Mouse (Mus musculus): ENCODE measurements around the gene Dstn. TPM values are rescaled to one million over a fixed set of nuclear protein-coding genes. Genes with fewer than 3 reads are reported as not detected.

Dstn gene
- polyA plus RNA-seq, 1 experiment, result 769 TPM

DNA sequence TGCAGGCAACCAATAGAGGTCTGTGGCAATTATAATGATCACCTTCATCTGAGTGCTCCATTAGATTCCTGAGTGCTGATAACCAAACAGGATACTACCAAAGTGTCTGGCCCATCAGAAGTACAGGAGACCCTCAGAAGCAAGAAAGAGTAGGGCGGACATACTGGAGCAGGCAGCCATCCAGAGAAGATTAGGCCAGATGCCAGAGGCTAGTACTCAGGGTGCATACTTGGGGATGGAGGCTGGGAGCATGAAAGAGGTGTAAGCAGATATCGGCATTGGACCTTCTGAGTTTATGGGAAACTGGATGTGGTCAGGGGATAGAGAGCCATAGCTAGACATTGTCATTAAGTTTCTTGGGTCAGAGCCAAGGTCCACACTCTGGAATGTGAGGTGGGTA, 55.7 kb downstream of the Dstn start:
- Histone ChIP-seq H3K27me3 (ENCODE audit: control insufficient read depth, insufficient read depth, low read length, poor library complexity, severe bottlenecking) (no peaks in the 10 kb centered on the region), H3K4me1 (ENCODE audit: control insufficient read depth, insufficient read depth, low read length) (no peaks in the 10 kb centered on the region), H3K27ac (ENCODE audit: insufficient read depth, low read length) (no peak overlapping the region), H3K4me3 (ENCODE audit: low read depth, low read length) (no peak overlapping the region), H3K9ac (ENCODE audit: low read depth, poor library complexity, severe bottlenecking) (no peak overlapping the region), H3K36me3 (ENCODE audit: control insufficient read depth, insufficient read depth, low read length, poor library complexity, severe bottlenecking) (peaks cover 81% of the 10 kb centered on the region), H3K9me3 (replicated peaks; ENCODE audit: control insufficient read depth, insufficient read depth, low read length, poor library complexity, severe bottlenecking) (no peaks in the 10 kb centered on the region)
- TF ChIP-seq EP300 (IDR thresholded peaks at IDR 0.05; ENCODE audit: insufficient read depth, low read depth, low read length) (no peak), CTCF (IDR thresholded peaks at IDR 0.05; ENCODE audit: low read depth, low read length) (no peak), POLR2A (IDR thresholded peaks at IDR 0.05; ENCODE audit: insufficient read depth, low read length) (no peak)

- H3K9ac ChIP-seq (ENCODE audit: low read depth, poor library complexity, severe bottlenecking), result no peak overlapping the region
- H3K36me3 ChIP-seq (ENCODE audit: control insufficient read depth, insufficient read depth, low read length, poor library complexity, severe bottlenecking), result peaks cover 71% of the 10 kb centered on the region
- TF ChIP-seq POLR2A (IDR thresholded peaks at IDR 0.05; ENCODE audit: insufficient read depth, low read length), result no peak
- TF ChIP-seq EP300 (IDR thresholded peaks at IDR 0.05; ENCODE audit: insufficient read depth, low read depth, low read length), result no peak
- TF ChIP-seq CTCF (IDR thresholded peaks at IDR 0.05; ENCODE audit: low read depth, low read length), result no peak
- H3K4me1 ChIP-seq (ENCODE audit: control insufficient read depth, insufficient read depth, low read length), result no peaks in the 10 kb centered on the region
- H3K4me3 ChIP-seq (ENCODE audit: low read depth, low read length), result no peak overlapping the region
- H3K9me3 ChIP-seq (replicated peaks; ENCODE audit: control insufficient read depth, insufficient read depth, low read length, poor library complexity, severe bottlenecking), result no peaks in the 10 kb centered on the region
- H3K27ac ChIP-seq (ENCODE audit: insufficient read depth, low read length), result no peak overlapping the region
- no peaks in the 10 kb centered on the region for H3K27me3 ChIP-seq (ENCODE audit: control insufficient read depth, insufficient read depth, low read length, poor library complexity, severe bottlenecking)
Measured at GRCm38 (mm10) chr2:143971887-143972286, 56.8 kb downstream of the Dstn start.

DNA sequence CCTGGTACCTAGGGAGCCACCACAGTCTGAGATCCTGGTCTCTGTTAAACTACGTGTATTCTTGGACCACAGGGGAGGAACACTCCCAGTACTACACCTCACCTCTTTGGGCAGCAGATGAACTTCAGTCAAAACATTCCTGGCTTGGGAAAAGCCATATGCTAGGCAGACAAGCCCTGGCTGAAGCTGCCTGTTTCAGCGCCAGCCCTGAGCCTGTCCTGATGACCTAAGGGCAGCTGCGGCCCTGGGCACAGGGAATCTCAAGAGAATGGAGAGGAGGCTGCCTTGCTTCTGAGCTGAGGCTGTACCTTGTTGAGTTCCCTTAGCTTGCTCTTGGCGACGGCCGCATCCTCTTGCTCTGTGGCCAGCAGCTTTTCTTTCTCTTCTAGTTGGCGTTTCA, 58.0 kb downstream of the Dstn start:
- Histone ChIP-seq H3K36me3 (ENCODE audit: control insufficient read depth, insufficient read depth, low read length, poor library complexity, severe bottlenecking) (peaks cover 58% of the 10 kb centered on the region), H3K9me3 (replicated peaks; ENCODE audit: control insufficient read depth, insufficient read depth, low read length, poor library complexity, severe bottlenecking) (no peaks in the 10 kb centered on the region), H3K27me3 (ENCODE audit: control insufficient read depth, insufficient read depth, low read length, poor library complexity, severe bottlenecking) (no peaks in the 10 kb centered on the region), H3K27ac (ENCODE audit: insufficient read depth, low read length) (no peak overlapping the region), H3K9ac (ENCODE audit: low read depth, poor library complexity, severe bottlenecking) (no peak overlapping the region), H3K4me3 (ENCODE audit: low read depth, low read length) (no peak overlapping the region), H3K4me1 (ENCODE audit: control insufficient read depth, insufficient read depth, low read length) (no peaks in the 10 kb centered on the region)
- TF ChIP-seq CTCF (IDR thresholded peaks at IDR 0.05; ENCODE audit: low read depth, low read length), result no peak
- no peak for TF ChIP-seq POLR2A (IDR thresholded peaks at IDR 0.05; ENCODE audit: insufficient read depth, low read length)
- no peak for TF ChIP-seq EP300 (IDR thresholded peaks at IDR 0.05; ENCODE audit: insufficient read depth, low read depth, low read length)

GRCm38 (mm10) chr2:143975146-143975649, 60.1 kb downstream of the Dstn start:
- Histone ChIP-seq H3K9ac (ENCODE audit: low read depth, poor library complexity, severe bottlenecking) (no peak overlapping the region), H3K4me1 (ENCODE audit: control insufficient read depth, insufficient read depth, low read length) (no peaks in the 10 kb centered on the region), H3K27ac (ENCODE audit: insufficient read depth, low read length) (no peak overlapping the region), H3K9me3 (replicated peaks; ENCODE audit: control insufficient read depth, insufficient read depth, low read length, poor library complexity, severe bottlenecking) (no peaks in the 10 kb centered on the region), H3K27me3 (ENCODE audit: control insufficient read depth, insufficient read depth, low read length, poor library complexity, severe bottlenecking) (no peaks in the 10 kb centered on the region), H3K36me3 (ENCODE audit: control insufficient read depth, insufficient read depth, low read length, poor library complexity, severe bottlenecking) (peaks cover 42% of the 10 kb centered on the region), H3K4me3 (ENCODE audit: low read depth, low read length) (no peak overlapping the region)
- TF ChIP-seq POLR2A (IDR thresholded peaks at IDR 0.05; ENCODE audit: insufficient read depth, low read length) (no peak), CTCF (IDR thresholded peaks at IDR 0.05; ENCODE audit: low read depth, low read length) (no peak), EP300 (IDR thresholded peaks at IDR 0.05; ENCODE audit: insufficient read depth, low read depth, low read length) (no peak)

GRCm38 (mm10) chr2:143978444-143979147, 63.5 kb downstream of the Dstn start:
- no peak for TF ChIP-seq EP300 (IDR thresholded peaks at IDR 0.05; ENCODE audit: insufficient read depth, low read depth, low read length)
- peak; percentile 21 for TF ChIP-seq CTCF (IDR thresholded peaks at IDR 0.05; ENCODE audit: low read depth, low read length)
- no peak for TF ChIP-seq POLR2A (IDR thresholded peaks at IDR 0.05; ENCODE audit: insufficient read depth, low read length)
- H3K4me3 ChIP-seq (ENCODE audit: low read depth, low read length), result no peak overlapping the region
- H3K27me3 ChIP-seq (ENCODE audit: control insufficient read depth, insufficient read depth, low read length, poor library complexity, severe bottlenecking), result no peaks in the 10 kb centered on the region
- H3K4me1 ChIP-seq (ENCODE audit: control insufficient read depth, insufficient read depth, low read length), result peaks cover 4% of the 10 kb centered on the region
- H3K9me3 ChIP-seq (replicated peaks; ENCODE audit: control insufficient read depth, insufficient read depth, low read length, poor library complexity, severe bottlenecking), result no peaks in the 10 kb centered on the region
- H3K27ac ChIP-seq (ENCODE audit: insufficient read depth, low read length), result no peak overlapping the region
- H3K9ac ChIP-seq (ENCODE audit: low read depth, poor library complexity, severe bottlenecking), result no peak overlapping the region
- peaks cover 18% of the 10 kb centered on the region for H3K36me3 ChIP-seq (ENCODE audit: control insufficient read depth, insufficient read depth, low read length, poor library complexity, severe bottlenecking)

GRCm38 (mm10) chr2:143980781-143981398, 65.8 kb downstream of the Dstn start:
- Histone ChIP-seq H3K9ac (ENCODE audit: low read depth, poor library complexity, severe bottlenecking) (no peak overlapping the region), H3K4me3 (ENCODE audit: low read depth, low read length) (no peak overlapping the region), H3K27ac (ENCODE audit: insufficient read depth, low read length) (no peak overlapping the region), H3K36me3 (ENCODE audit: control insufficient read depth, insufficient read depth, low read length, poor library complexity, severe bottlenecking) (peaks cover 26% of the 10 kb centered on the region), H3K4me1 (ENCODE audit: control insufficient read depth, insufficient read depth, low read length) (peaks cover 5% of the 10 kb centered on the region), H3K27me3 (ENCODE audit: control insufficient read depth, insufficient read depth, low read length, poor library complexity, severe bottlenecking) (no peaks in the 10 kb centered on the region), H3K9me3 (replicated peaks; ENCODE audit: control insufficient read depth, insufficient read depth, low read length, poor library complexity, severe bottlenecking) (no peaks in the 10 kb centered on the region)
- TF ChIP-seq EP300 (IDR thresholded peaks at IDR 0.05; ENCODE audit: insufficient read depth, low read depth, low read length) (no peak), POLR2A (IDR thresholded peaks at IDR 0.05; ENCODE audit: insufficient read depth, low read length) (no peak), CTCF (IDR thresholded peaks at IDR 0.05; ENCODE audit: low read depth, low read length) (peak; percentile 94)
